Mouse (Mus musculus) liver, adult 2 months (tissue): Measurements from ENCODE around the gene Depdc1b. TPM values are rescaled to one million over a fixed set of nuclear protein-coding genes. Genes with fewer than 3 reads are reported as not detected.

Experiments used
- DNase-seq: peaks from one replicate; pipeline ENCODE4 v3.0.0-alpha.2; 2011; ENCODE audit warnings: low read depth, low spot score; ENCODE audit errors: extremely low read depth
- H3K27ac ChIP-seq: fragments of 200-500 bp; replicated peaks from 2 replicates; pipeline ENCODE4 v1.5.1; 2012; ENCODE audit warnings: low read depth, mild to moderate bottlenecking, control low read depth, inconsistent platforms, low read length; ENCODE audit not compliant: insufficient read depth
- H3K27me3 ChIP-seq: fragments of 200-500 bp; 2 replicates; pipeline ENCODE4 v1.6.1; 2012; ENCODE audit warnings: mild to moderate bottlenecking, moderate library complexity, low read length, inconsistent platforms; ENCODE audit not compliant: control insufficient read depth, insufficient read depth
- H3K36me3 ChIP-seq: fragments of 200-500 bp; 2 replicates; pipeline ENCODE4 v1.6.1; 2012; ENCODE audit warnings: low read length, inconsistent platforms; ENCODE audit not compliant: control insufficient read depth, insufficient read depth
- H3K4me1 ChIP-seq: fragments of 200-500 bp; 2 replicates; pipeline ENCODE4 v1.6.1; 2011; ENCODE audit warnings: low read length; ENCODE audit not compliant: control insufficient read depth, insufficient read depth
- H3K4me3 ChIP-seq: fragments of 200-500 bp; 2 replicates; pipeline ENCODE4 v1.5.1; 2011; ENCODE audit warnings: low read depth, mild to moderate bottlenecking, control low read depth, low read length, moderate library complexity; ENCODE audit not compliant: insufficient read depth
- H3K79me2 ChIP-seq: fragments of 200-500 bp; 2 replicates; pipeline ENCODE4 v1.6.1; 2012; ENCODE audit warnings: inconsistent platforms, mild to moderate bottlenecking, low read length, moderate library complexity; ENCODE audit not compliant: control insufficient read depth, insufficient read depth
- H3K9ac ChIP-seq: fragments of 200-500 bp; 2 replicates; pipeline ENCODE4 v1.6.1; 2012; ENCODE audit warnings: low read depth, mild to moderate bottlenecking, control low read depth, inconsistent platforms, low read length
- CTCF ChIP-seq: fragments of 200-500 bp; IDR thresholded peaks from 2 replicates; pipeline ENCODE4 v1.5.1; 2011; ENCODE audit warnings: low read depth, low read length, control low read depth
- POLR2A ChIP-seq: fragments of 200-500 bp; IDR thresholded peaks from 2 replicates; pipeline ENCODE4 v1.6.1; 2011; ENCODE audit warnings: low read length, control low read depth; ENCODE audit not compliant: insufficient read depth; ENCODE audit errors: extremely low read depth
- WGBS: fragments of 180-500 bp; shearing (Covaris S2); methylation state at CpG from one replicate; pipeline ENCODE4 v1.1.7; 2018; 5-methylcytosine and 5-hydroxymethylcytosine counted together
- polyA plus RNA-seq: library from polyadenylated mRNA; depleted of rRNA; stranded (reverse); fragments of >200 nt; gene quantifications from 2 replicates; pipeline ENCODE4 v1.2.3, GENCODE M21; 2012
- total RNA-seq: library from RNA; depleted of rRNA; stranded (reverse); fragments of >200 nt; gene quantifications from 2 replicates; pipeline ENCODE4 v1.2.3, GENCODE M21; 2014

The Depdc1b gene
- total and polyA plus RNA-seq, 2 experiments, result 0.28 TPM; not detected in 1

- Histone ChIP-seq H3K79me2 (no peaks in the 10 kb centered on the region), H3K9ac (no peak overlapping the region), H3K4me3 (no peak overlapping the region), H3K4me1 (peaks cover 3% of the 10 kb centered on the region; the same call in 1 of the 2 replicates), H3K27ac (no peak overlapping the region), H3K36me3 (no peaks in the 10 kb centered on the region), H3K27me3 (no peaks in the 10 kb centered on the region)
- TF ChIP-seq POLR2A, result no peak
- TF ChIP-seq CTCF, result no peak
- 93% methylated on average over 8 of the region's 8 CpGs for WGBS
- DNase-seq, result no peak
Observed at GRCm38 (mm10) chr13:108320216-108320615, 4.1 kb downstream of the Depdc1b start.

DNA sequence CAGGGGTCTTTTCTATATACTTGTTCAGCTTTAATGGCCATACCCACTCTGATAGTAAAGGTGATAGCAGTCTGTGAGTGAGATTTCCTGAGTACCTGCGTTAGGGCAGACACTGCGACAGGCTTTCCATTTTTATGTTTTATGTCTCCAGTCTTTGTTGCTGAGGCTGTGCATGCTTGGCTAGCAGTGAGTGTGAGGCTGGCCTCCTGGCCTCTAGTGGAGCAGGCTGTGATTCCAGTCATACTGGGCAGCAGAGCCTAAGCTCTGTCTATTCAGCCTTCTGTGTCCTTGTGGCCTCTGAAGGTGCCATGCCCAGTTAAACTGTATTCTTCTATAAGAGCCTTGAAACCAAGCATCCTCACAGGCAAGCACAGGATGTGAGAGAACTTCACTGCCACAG lies 6.3 kb downstream of the Depdc1b start:
- H3K4me1 ChIP-seq, result no peaks in the 10 kb centered on the region
- H3K27me3 ChIP-seq, result no peaks in the 10 kb centered on the region
- WGBS, result 98% methylated on average over 2 of the region's 2 CpGs
- H3K4me3 ChIP-seq, result no peak overlapping the region
- no peaks in the 10 kb centered on the region for H3K79me2 ChIP-seq
- no peak for TF ChIP-seq POLR2A
- TF ChIP-seq CTCF, result no peak
- H3K9ac ChIP-seq, result no peak overlapping the region
- H3K36me3 ChIP-seq, result no peaks in the 10 kb centered on the region
- H3K27ac ChIP-seq, result no peak overlapping the region
- DNase-seq, result no peak

DNA sequence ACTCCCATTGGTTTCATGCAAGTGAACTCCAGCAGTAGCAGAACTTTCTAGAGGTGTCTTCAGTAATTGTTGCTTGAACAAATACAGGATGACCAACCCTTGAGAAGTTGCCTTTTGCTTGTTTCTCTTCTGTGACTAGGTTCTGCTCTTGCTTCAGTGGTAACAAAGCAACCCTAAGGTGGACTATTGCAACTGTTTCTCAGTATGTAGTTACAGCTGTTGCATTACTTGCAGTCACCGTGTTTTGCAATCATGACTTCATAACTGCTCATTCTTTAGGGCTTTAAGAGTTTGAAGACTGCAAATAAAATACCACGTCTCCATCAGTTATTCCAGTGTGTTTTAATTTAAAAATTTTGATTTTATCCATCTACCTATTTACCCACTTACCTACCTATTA lies 7.2 kb downstream of the Depdc1b start:
- Histone ChIP-seq H3K4me1 (no peaks in the 10 kb centered on the region), H3K27ac (no peak overlapping the region), H3K36me3 (no peaks in the 10 kb centered on the region), H3K79me2 (no peaks in the 10 kb centered on the region), H3K4me3 (no peak overlapping the region), H3K9ac (no peak overlapping the region), H3K27me3 (no peaks in the 10 kb centered on the region)
- TF ChIP-seq CTCF (no peak), POLR2A (no peak)
- DNase-seq, result no peak
- 93% methylated on average over 2 of the region's 2 CpGs for WGBS

GRCm38 (mm10) chr13:108323866-108324829 lies 8.0 kb downstream of the Depdc1b start:
- H3K36me3 ChIP-seq, result no peaks in the 10 kb centered on the region
- TF ChIP-seq CTCF, result no peak
- no peak for TF ChIP-seq POLR2A
- 93% methylated on average over 22 of the region's 22 CpGs for WGBS
- no peak for DNase-seq
- H3K9ac ChIP-seq, result no peak overlapping the region
- no peaks in the 10 kb centered on the region for H3K4me1 ChIP-seq
- H3K4me3 ChIP-seq, result no peak overlapping the region
- no peaks in the 10 kb centered on the region for H3K79me2 ChIP-seq
- H3K27me3 ChIP-seq, result no peaks in the 10 kb centered on the region
- H3K27ac ChIP-seq, result no peak overlapping the region

- Histone ChIP-seq H3K27ac (no peak overlapping the region), H3K9ac (no peak overlapping the region), H3K4me1 (no peaks in the 10 kb centered on the region), H3K27me3 (no peaks in the 10 kb centered on the region), H3K79me2 (no peaks in the 10 kb centered on the region), H3K4me3 (no peak overlapping the region), H3K36me3 (no peaks in the 10 kb centered on the region)
- no peak for DNase-seq
- TF ChIP-seq POLR2A (no peak), CTCF (no peak)
- WGBS, result 83% methylated on average over 5 of the region's 5 CpGs
Observed at GRCm38 (mm10) chr13:108325871-108326270, 9.7 kb downstream of the Depdc1b start.

DNA sequence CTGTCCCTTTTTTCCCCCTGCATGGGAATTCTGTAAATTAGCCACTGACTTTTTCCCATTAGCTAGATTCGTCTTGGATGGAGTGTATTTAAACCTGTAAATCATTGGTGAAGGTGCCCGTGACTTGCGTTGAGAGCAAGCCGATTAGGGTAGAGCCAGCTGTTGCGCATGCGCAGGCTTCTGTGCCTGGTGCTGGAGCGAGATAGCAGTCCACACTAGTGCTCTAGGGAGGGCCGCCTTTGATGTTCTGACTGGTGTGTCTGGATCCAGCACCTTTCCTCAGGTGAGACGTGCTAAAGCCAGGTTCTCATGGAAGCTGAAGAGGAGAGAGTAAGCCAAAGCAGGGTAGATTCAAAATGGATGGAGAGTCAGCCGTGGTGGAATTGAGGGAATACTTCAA lies 10.2 kb downstream of the Depdc1b start:
- H3K4me3 ChIP-seq, result no peak overlapping the region
- H3K27me3 ChIP-seq, result no peaks in the 10 kb centered on the region
- H3K36me3 ChIP-seq, result no peaks in the 10 kb centered on the region
- no peak overlapping the region for H3K9ac ChIP-seq
- TF ChIP-seq CTCF (no peak), POLR2A (no peak)
- 85% methylated on average over 10 of the region's 10 CpGs for WGBS
- no peaks in the 10 kb centered on the region for H3K79me2 ChIP-seq
- no peaks in the 10 kb centered on the region for H3K4me1 ChIP-seq
- no peak for DNase-seq
- H3K27ac ChIP-seq, result no peak overlapping the region
